In the genomic region with DNA sequence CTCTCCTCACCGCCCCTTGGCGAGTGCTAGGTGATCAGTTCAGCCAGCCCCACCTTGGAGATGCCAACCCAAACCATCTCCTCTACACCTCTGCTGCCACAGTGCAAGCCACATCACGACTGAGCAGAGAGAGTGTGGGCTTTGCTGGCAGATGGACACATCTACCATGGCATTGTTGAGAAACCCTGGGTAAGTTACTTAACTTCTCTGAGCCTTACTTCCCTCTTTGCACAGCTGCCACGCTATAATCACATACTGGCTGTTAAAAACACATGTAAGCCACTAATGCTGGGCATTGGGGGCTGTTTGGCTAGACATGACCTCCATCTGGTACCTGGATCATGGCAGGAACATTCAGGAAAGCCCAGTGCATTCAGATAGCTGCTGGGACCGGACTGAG, we compare ENCODE assay signal across 28 mouse cellular contexts. TPM values are rescaled to one million over a fixed set of nuclear protein-coding genes. Genes with fewer than 3 reads are reported as not detected.
DNase-seq lines count a peak whose midpoint lies in the region; ATAC-seq and TF ChIP-seq lines count a peak whose summit lies in the region.
"Had no signal": no experiment of that assay in that cellular context is flagged by ENCODE, and none has a peak within 500 bp of the region (broad histone marks: within the 10 kb centered on the region; RNA-seq: fewer than 3 reads in every experiment).

No protein-coding gene starts in this region.

- H3K9me3 ChIP-seq in liver, embryonic 12.5 days (replicated peaks) = no peaks in the 10 kb centered on the region
- H3K9me3 ChIP-seq in liver, postnatal 0 days (ENCODE audit: low read length) = no peaks in the 10 kb centered on the region
- H3K9me3 ChIP-seq: embryonic facial prominence, embryonic 15.5 days; limb, embryonic 10.5 days; midbrain, embryonic 10.5 days had no signal

- 76% methylated on average over 5 of the region's 5 CpGs for WGBS in liver, adult 2 months
- 51% methylated on average over 5 of the region's 5 CpGs for WGBS in liver, embryonic 12.5 days (ENCODE audit: insufficient replicate concordance)
- WGBS in liver, postnatal 0 days (ENCODE audit: insufficient replicate concordance) = 58% methylated on average over 5 of the region's 5 CpGs

- no peak for ATAC-seq in liver, embryonic 12.5 days
- peak; percentile 25; the same call in 1 of the 2 replicates for ATAC-seq in liver, postnatal 0 days
- ATAC-seq in megakaryocyte-erythroid progenitor cell, adult 5-6 weeks (replicated peaks; ENCODE audit: low FRiP score, low TSS enrichment, poor library complexity, severe bottlenecking) = no peak
- ATAC-seq: forebrain, embryonic 16.5 days; inflammation-experienced regulatory T-cells, adult 6 months had no signal

- no peak overlapping the region for H3K4me2 ChIP-seq in liver, embryonic 12.5 days
- H3K4me2 ChIP-seq in liver, postnatal 0 days (ENCODE audit: low read depth, low read length) = peak overlapping the region; percentile 38; the same call in 1 of the 2 replicates
- H3K4me2 ChIP-seq: embryonic facial prominence, embryonic 15.5 days; lung, embryonic 14.5 days had no signal

- H3K79me2 ChIP-seq in liver, adult 2 months (ENCODE audit: control insufficient read depth, insufficient read depth, low read length) = no peaks in the 10 kb centered on the region

- no peaks in the 10 kb centered on the region for H3K36me3 ChIP-seq in liver, adult 2 months (ENCODE audit: control insufficient read depth, insufficient read depth, low read length)
- no peaks in the 10 kb centered on the region for H3K36me3 ChIP-seq in liver, embryonic 12.5 days
- H3K36me3 ChIP-seq in liver, postnatal 0 days (replicated peaks; ENCODE audit: insufficient read depth, low read length) = no peaks in the 10 kb centered on the region
- H3K36me3 ChIP-seq: embryonic facial prominence, embryonic 15.5 days; limb, embryonic 10.5 days; midbrain, embryonic 10.5 days had no signal

- TF ChIP-seq CTCF in liver, adult 2 months (IDR thresholded peaks at IDR 0.05; ENCODE audit: low read depth, low read length) = no peak
- TF ChIP-seq CTCF in liver, postnatal 0 days (IDR thresholded peaks at IDR 0.05; ENCODE audit: low read depth) = no peak

- DNase-seq in liver, adult 2 months (ENCODE audit: extremely low read depth, low read depth, low spot score) = no peak
- DNase-seq in 416B (ENCODE audit: low read depth) = peak; percentile 73
- DNase-seq in brain, adult 2 months (ENCODE audit: low read depth, low spot score) = peak; percentile 41
- no peak for DNase-seq in liver, postnatal 0 days
- no peak for DNase-seq in thymus, postnatal 0 days (ENCODE audit: low spot score)
- DNase-seq in gastrocnemius, postnatal 4 days (ENCODE audit: low spot score in 2 of 2) = no peak
- DNase-seq: cerebellum, adult 11 months; cerebellum, postnatal 10 days; gastrocnemius, postnatal 36 days; kidney, adult 9 months; kidney, postnatal 36 days; layer of hippocampus, adult 9-11 months; lung, embryonic 14.5 days; right cerebral cortex, postnatal 4 days; thymus, postnatal 36 days had no signal

- H3K27me3 ChIP-seq in liver, adult 2 months (ENCODE audit: control insufficient read depth, insufficient read depth, low read length) = no peaks in the 10 kb centered on the region
- H3K27me3 ChIP-seq in liver, embryonic 12.5 days (replicated peaks) = 0 out of 2 replicates have a peak, but pooled peaks cover 4% of the 10 kb centered on the region
- no peaks in the 10 kb centered on the region; the same call in 1 of the 2 replicates for H3K27me3 ChIP-seq in liver, postnatal 0 days (ENCODE audit: insufficient read depth, low read length)
- H3K27me3 ChIP-seq: embryonic facial prominence, embryonic 15.5 days had no signal

- H3K4me3 ChIP-seq in liver, adult 2 months (ENCODE audit: insufficient read depth, low read depth, low read length) = no peak overlapping the region
- no peak overlapping the region for H3K4me3 ChIP-seq in liver, embryonic 12.5 days
- H3K4me3 ChIP-seq in liver, postnatal 0 days (ENCODE audit: low read depth, low read length) = no peak overlapping the region
- H3K4me3 ChIP-seq: embryonic facial prominence, embryonic 15.5 days; limb, embryonic 10.5 days; midbrain, embryonic 10.5 days had no signal

- peak overlapping the region; percentile 12; the same call in 1 of the 2 replicates for H3K27ac ChIP-seq in liver, adult 2 months (replicated peaks; ENCODE audit: insufficient read depth, low read depth, low read length)
- no peak overlapping the region for H3K27ac ChIP-seq in liver, embryonic 12.5 days
- peak overlapping the region; percentile 78 for H3K27ac ChIP-seq in liver, postnatal 0 days (ENCODE audit: low read depth)
- H3K27ac ChIP-seq: embryonic facial prominence, embryonic 15.5 days; limb, embryonic 10.5 days; midbrain, embryonic 10.5 days had no signal

- H3K4me1 ChIP-seq in liver, adult 2 months (ENCODE audit: control insufficient read depth, insufficient read depth, low read length) = no peaks in the 10 kb centered on the region
- H3K4me1 ChIP-seq in liver, embryonic 12.5 days = 0 out of 2 replicates have a peak, but pooled peaks cover 7% of the 10 kb centered on the region
- no peaks in the 10 kb centered on the region for H3K4me1 ChIP-seq in liver, postnatal 0 days (ENCODE audit: insufficient read depth)
- H3K4me1 ChIP-seq: embryonic facial prominence, embryonic 15.5 days; limb, embryonic 10.5 days; midbrain, embryonic 10.5 days had no signal

- no peak overlapping the region for H3K9ac ChIP-seq in liver, adult 2 months (ENCODE audit: low read depth, low read length)
- H3K9ac ChIP-seq in liver, embryonic 12.5 days = no peak overlapping the region
- H3K9ac ChIP-seq in liver, postnatal 0 days (replicated peaks) = no peak overlapping the region
- H3K9ac ChIP-seq: embryonic facial prominence, embryonic 15.5 days; lung, embryonic 14.5 days had no signal

- no peak for TF ChIP-seq EP300 in liver, postnatal 0 days (IDR thresholded peaks at IDR 0.05; ENCODE audit: low read depth)

- TF ChIP-seq POLR2A in liver, adult 2 months (IDR thresholded peaks at IDR 0.05; ENCODE audit: extremely low read depth, insufficient read depth, low read length) = no peak

RNA-seq across cellular contexts. Expression of gene Cd300lb, which starts 3.1 kb away (rescaled TPM):
- total RNA-seq in liver, adult 2 months (2014; rRNA removed) = 1.0 and 1.2 TPM in 2 replicates
- 0.35 and 0.46 TPM in 2 replicates for polyA plus RNA-seq in liver, adult 2 months (2012; rRNA removed)
- polyA plus RNA-seq in liver, embryonic 12.5 days (2016; fragmentation: Nextera tagmentation; extraction: Ambion mirVana) = 0.39 and 0.67 TPM in 2 replicates
- polyA plus RNA-seq in liver, postnatal 0 days (2015; fragmentation: Nextera tagmentation; extraction: Ambion mirVana) = 1.8 and 2.5 TPM in 2 replicates
- 0.15 and 0.29 TPM in 2 replicates for polyA plus RNA-seq in thymus, postnatal 0 days (2015; fragmentation: Nextera tagmentation; extraction: Ambion mirVana)
- total RNA-seq in megakaryocyte-erythroid progenitor cell, adult 5-6 weeks (2014; fragmentation: Nextera tagmentation) = not detected in 2 replicates
- total RNA-seq in megakaryocyte-erythroid progenitor cell, adult 5-6 weeks (2017) = 0.05 TPM in 1 of 2 replicates, not detected in the other
- total RNA-seq in gastrocnemius, postnatal 4 days (2021) = 1 to 10 TPM in 1 of 2 experiments, under 1 TPM in 1; 0.49 to 1.1 TPM
- total RNA-seq: left cerebral cortex, adult 8-10 months had no signal
- polyA plus RNA-seq: inflammation-experienced regulatory T-cells, adult 6 months; limb, embryonic 10.5 days; midbrain, embryonic 10.5 days had no signal

RNA-seq across cellular contexts. Expression of gene Cd300c, which starts 37.9 kb away (rescaled TPM):
- 0.20 TPM in 1 of 2 replicates, not detected in the other for total RNA-seq in liver, adult 2 months (2014; rRNA removed)
- 0.24 and 0.49 TPM in 2 replicates for polyA plus RNA-seq in liver, adult 2 months (2012; rRNA removed)
- not detected in 2 replicates for polyA plus RNA-seq in liver, embryonic 12.5 days (2016; fragmentation: Nextera tagmentation; extraction: Ambion mirVana)
- 0.29 TPM in 1 of 2 replicates, not detected in the other for polyA plus RNA-seq in liver, postnatal 0 days (2015; fragmentation: Nextera tagmentation; extraction: Ambion mirVana)
- polyA plus RNA-seq in thymus, postnatal 0 days (2015; fragmentation: Nextera tagmentation; extraction: Ambion mirVana) = 0.21 and 0.23 TPM in 2 replicates
- not detected in 2 replicates for total RNA-seq in megakaryocyte-erythroid progenitor cell, adult 5-6 weeks (2014; fragmentation: Nextera tagmentation)
- not detected in 2 replicates for total RNA-seq in megakaryocyte-erythroid progenitor cell, adult 5-6 weeks (2017)
- total RNA-seq in gastrocnemius, postnatal 4 days (2021) = not detected
- total RNA-seq: adrenal gland, adult 18-20 months; gastrocnemius, postnatal 36 days; left cerebral cortex, adult 8-10 months; midbrain, postnatal 0 days had no signal
- polyA plus RNA-seq: C2C12; embryonic facial prominence, embryonic 15.5 days; forebrain, embryonic 16.5 days; heart, embryonic 16.5 days; hindbrain, embryonic 11.5 days; inflammation-experienced regulatory T-cells, adult 6 months; limb, embryonic 10.5 days; lung, embryonic 14.5 days; midbrain, embryonic 10.5 days; midbrain, postnatal 0 days had no signal

RNA-seq across cellular contexts. Expression of gene Cd300a, which starts 41.2 kb away (rescaled TPM):
- 3.0 and 3.6 TPM in 2 replicates for total RNA-seq in liver, adult 2 months (2014; rRNA removed)
- polyA plus RNA-seq in liver, adult 2 months (2012; rRNA removed) = 0.65 and 1.2 TPM in 2 replicates
- 3.7 and 4.6 TPM in 2 replicates for polyA plus RNA-seq in liver, embryonic 12.5 days (2016; fragmentation: Nextera tagmentation; extraction: Ambion mirVana)
- polyA plus RNA-seq in liver, postnatal 0 days (2015; fragmentation: Nextera tagmentation; extraction: Ambion mirVana) = 7.7 and 9.7 TPM in 2 replicates
- 5.0 and 6.8 TPM in 2 replicates for polyA plus RNA-seq in thymus, postnatal 0 days (2015; fragmentation: Nextera tagmentation; extraction: Ambion mirVana)
- total RNA-seq in megakaryocyte-erythroid progenitor cell, adult 5-6 weeks (2014; fragmentation: Nextera tagmentation) = 0.52 and 1.9 TPM in 2 replicates
- total RNA-seq in megakaryocyte-erythroid progenitor cell, adult 5-6 weeks (2017) = 1.3 and 5.7 TPM in 2 replicates
- 1 to 10 TPM; 1.3 to 2.0 TPM for total RNA-seq in gastrocnemius, postnatal 4 days (2021)

RNA-seq across cellular contexts. Expression of gene Cd300ld, which starts 58.7 kb away (rescaled TPM):
- 6.6 and 7.4 TPM in 2 replicates for total RNA-seq in liver, adult 2 months (2014; rRNA removed)
- polyA plus RNA-seq in liver, adult 2 months (2012; rRNA removed) = 2.9 and 3.4 TPM in 2 replicates
- polyA plus RNA-seq in liver, embryonic 12.5 days (2016; fragmentation: Nextera tagmentation; extraction: Ambion mirVana) = 0.48 and 0.67 TPM in 2 replicates
- 2.2 and 2.4 TPM in 2 replicates for polyA plus RNA-seq in liver, postnatal 0 days (2015; fragmentation: Nextera tagmentation; extraction: Ambion mirVana)
- 0.21 and 0.26 TPM in 2 replicates for polyA plus RNA-seq in thymus, postnatal 0 days (2015; fragmentation: Nextera tagmentation; extraction: Ambion mirVana)
- total RNA-seq in megakaryocyte-erythroid progenitor cell, adult 5-6 weeks (2014; fragmentation: Nextera tagmentation) = not detected in 2 replicates
- total RNA-seq in megakaryocyte-erythroid progenitor cell, adult 5-6 weeks (2017) = not detected in 2 replicates
- under 1 TPM; 0.36 to 0.47 TPM for total RNA-seq in gastrocnemius, postnatal 4 days (2021)
- total RNA-seq: midbrain, postnatal 0 days had no signal
- polyA plus RNA-seq: C2C12; forebrain, embryonic 16.5 days; limb, embryonic 10.5 days; midbrain, postnatal 0 days had no signal

Comparison
In these comparisons a context has a peak if more than half of its experiments do, and no peak if none do; other contexts are left out.
1. DNase-seq: peak in 416B (single experiment) and brain, adult 2 months (single experiment); none in liver, adult 2 months (single experiment), liver, postnatal 0 days (single experiment), thymus, postnatal 0 days (single experiment) and gastrocnemius, postnatal 4 days (0 of 2).